Mouse (Mus musculus): ENCODE measurements around the gene Rab37. TPM values are rescaled to one million over a fixed set of nuclear protein-coding genes. Genes with fewer than 3 reads are reported as not detected.

Rab37 gene
- total and polyA plus RNA-seq, 2 experiments from 2014 or later, result 0.67 to 0.93 TPM

DNA sequence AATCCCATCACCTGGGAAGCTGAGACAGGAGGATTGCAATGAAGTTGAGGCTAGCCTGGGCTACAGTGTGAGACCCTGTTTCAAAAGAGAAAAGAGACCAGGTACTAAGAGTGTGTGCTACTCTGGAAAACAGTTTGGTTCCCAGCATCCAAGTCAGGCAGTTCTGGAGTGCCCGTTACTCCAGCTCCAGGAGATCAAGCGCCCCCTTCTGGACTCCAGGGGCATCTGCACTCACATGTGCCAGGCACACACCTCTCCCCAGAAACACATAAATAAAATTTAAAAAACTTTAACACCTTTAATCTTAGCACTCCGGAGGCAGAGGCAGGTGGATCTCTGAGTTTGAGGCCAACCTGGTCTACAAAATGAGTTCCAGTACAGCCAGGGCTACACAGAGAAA lies 9.9 kb upstream of the Rab37 start:
- ATAC-seq (ENCODE audit: low FRiP score) (no peak), DNase-seq (ENCODE audit: low spot score) (no peak)
- Histone ChIP-seq H3K4me2 (ENCODE audit: low read depth, low read length, poor library complexity, severe bottlenecking) (no peak overlapping the region), H3K9me3 (ENCODE audit: low read length) (no peaks in the 10 kb centered on the region), H3K9ac (replicated peaks; ENCODE audit: low read length, poor library complexity, severe bottlenecking) (no peak overlapping the region), H3K27ac (ENCODE audit: low read depth, low read length) (no peak overlapping the region), H3K4me1 (ENCODE audit: insufficient read depth, low read length) (0 out of 2 replicates have a peak, but pooled peaks cover 5% of the 10 kb centered on the region), H3K4me3 (ENCODE audit: low read depth, low read length) (no peak overlapping the region), H3K27me3 (ENCODE audit: insufficient read depth, low read length) (peaks cover 5% of the 10 kb centered on the region; the same call in 1 of the 2 replicates), H3K36me3 (ENCODE audit: insufficient read depth, low read length) (no peaks in the 10 kb centered on the region)
- WGBS, result 70% methylated on average over 3 of the region's 3 CpGs
- TF ChIP-seq CTCF (IDR thresholded peaks at IDR 0.05), result no peak

DNA sequence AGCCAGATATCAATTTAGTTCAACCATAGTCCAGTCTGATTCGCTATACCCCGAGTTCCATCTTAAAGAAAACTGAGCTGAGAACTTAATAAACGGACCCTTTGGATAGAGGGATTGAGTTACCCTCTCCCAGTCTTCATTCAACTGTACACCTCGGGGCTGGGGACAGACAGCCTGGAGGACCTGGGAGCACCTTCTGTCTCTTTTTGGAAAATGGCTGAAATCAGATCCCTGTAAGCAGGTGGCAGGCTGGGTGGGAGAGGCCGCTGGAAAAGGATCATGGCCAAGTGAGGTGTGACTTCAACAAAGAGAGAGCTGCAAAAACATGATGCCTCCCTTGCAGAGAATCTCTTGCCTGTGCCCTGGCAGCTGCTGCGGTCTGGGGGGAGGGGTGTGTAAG lies 9.0 kb upstream of the Rab37 start:
- H3K4me3 ChIP-seq (ENCODE audit: low read depth, low read length), result no peak overlapping the region
- DNase-seq (ENCODE audit: low spot score) (no peak), ATAC-seq (ENCODE audit: low FRiP score) (no peak)
- no peak overlapping the region for H3K4me2 ChIP-seq (ENCODE audit: low read depth, low read length, poor library complexity, severe bottlenecking)
- H3K36me3 ChIP-seq (ENCODE audit: insufficient read depth, low read length), result no peaks in the 10 kb centered on the region
- no peak overlapping the region for H3K27ac ChIP-seq (ENCODE audit: low read depth, low read length)
- 78% methylated on average over 6 of the region's 6 CpGs for WGBS
- no peak overlapping the region for H3K9ac ChIP-seq (replicated peaks; ENCODE audit: low read length, poor library complexity, severe bottlenecking)
- H3K9me3 ChIP-seq (ENCODE audit: low read length), result no peaks in the 10 kb centered on the region
- no peak for TF ChIP-seq CTCF (IDR thresholded peaks at IDR 0.05)
- H3K27me3 ChIP-seq (ENCODE audit: insufficient read depth, low read length), result peaks cover 5% of the 10 kb centered on the region; the same call in 1 of the 2 replicates
- 0 out of 2 replicates have a peak, but pooled peaks cover 5% of the 10 kb centered on the region for H3K4me1 ChIP-seq (ENCODE audit: insufficient read depth, low read length)

DNA sequence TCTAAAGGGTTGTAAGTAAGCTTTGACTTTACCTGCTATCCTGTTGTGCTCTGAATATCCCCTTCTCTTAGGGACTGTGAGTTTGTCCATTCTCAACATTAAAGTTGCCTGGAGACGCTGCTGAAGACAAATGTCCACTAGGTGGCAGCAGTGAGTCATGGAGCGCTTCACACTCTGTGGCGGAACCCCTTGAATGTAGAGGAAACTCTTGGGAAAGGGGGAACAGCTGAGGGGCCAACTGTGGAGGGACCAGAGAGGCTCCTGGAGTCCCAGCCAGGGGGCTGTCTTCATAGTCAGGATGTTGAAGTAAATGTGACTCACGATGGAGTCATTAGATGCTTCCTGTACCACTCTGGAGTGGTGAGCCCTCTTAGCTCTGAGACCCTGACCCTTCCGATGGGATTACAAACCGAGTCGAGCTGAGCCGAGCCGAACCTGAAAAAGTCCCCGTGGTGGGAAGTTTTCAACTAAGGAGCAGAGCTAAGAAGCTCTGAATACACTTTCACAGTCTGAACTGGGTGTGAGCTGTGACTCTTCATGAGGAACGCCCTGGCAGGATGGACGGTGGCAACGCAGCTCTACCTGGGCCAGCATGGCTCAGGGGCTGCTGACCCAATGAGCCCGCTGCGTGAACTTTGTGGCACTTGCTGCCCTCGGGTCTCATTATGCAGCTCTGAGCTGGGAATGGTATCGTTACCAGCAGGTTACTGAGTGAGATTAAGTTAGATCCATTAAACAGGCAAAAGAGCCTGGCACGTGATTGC lies 7.7 kb upstream of the Rab37 start:
- Histone ChIP-seq H3K9ac (replicated peaks; ENCODE audit: low read length, poor library complexity, severe bottlenecking) (no peak overlapping the region), H3K4me3 (ENCODE audit: low read depth, low read length) (no peak overlapping the region), H3K4me1 (ENCODE audit: insufficient read depth, low read length) (0 out of 2 replicates have a peak, but pooled peaks cover 5% of the 10 kb centered on the region), H3K27ac (ENCODE audit: low read depth, low read length) (no peak overlapping the region), H3K27me3 (ENCODE audit: insufficient read depth, low read length) (peaks cover 5% of the 10 kb centered on the region; the same call in 1 of the 2 replicates), H3K4me2 (ENCODE audit: low read depth, low read length, poor library complexity, severe bottlenecking) (no peak overlapping the region), H3K9me3 (ENCODE audit: low read length) (no peaks in the 10 kb centered on the region), H3K36me3 (ENCODE audit: insufficient read depth, low read length) (no peaks in the 10 kb centered on the region)
- peak; percentile 99 for TF ChIP-seq CTCF (IDR thresholded peaks at IDR 0.05)
- DNase-seq (ENCODE audit: low spot score) (peak; percentile 87), ATAC-seq (ENCODE audit: low FRiP score) (peak; percentile 68)
- WGBS, result 35% methylated on average over 18 of the region's 18 CpGs

DNA sequence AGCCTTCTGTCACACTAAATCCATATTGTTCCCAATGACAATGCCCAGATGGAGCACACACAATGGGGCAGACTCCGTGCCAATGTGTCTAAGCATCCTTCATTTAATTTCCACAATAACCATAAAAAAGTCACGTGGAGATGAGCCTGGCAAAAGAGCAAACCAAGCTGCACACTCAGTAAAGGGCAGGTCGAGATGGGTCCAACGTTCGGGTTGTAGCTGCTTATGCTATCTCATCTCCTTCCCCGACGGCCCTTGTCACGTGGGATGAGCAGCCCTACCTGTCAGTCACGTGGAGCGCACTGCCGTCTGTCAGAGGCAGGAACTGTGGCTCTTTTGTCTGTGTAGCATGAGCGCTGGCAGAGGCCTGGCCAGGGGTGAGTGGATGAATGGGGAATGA lies 6.6 kb upstream of the Rab37 start:
- DNase-seq (ENCODE audit: low spot score), result no peak
- WGBS, result 19% methylated on average over 12 of the region's 12 CpGs

DNA sequence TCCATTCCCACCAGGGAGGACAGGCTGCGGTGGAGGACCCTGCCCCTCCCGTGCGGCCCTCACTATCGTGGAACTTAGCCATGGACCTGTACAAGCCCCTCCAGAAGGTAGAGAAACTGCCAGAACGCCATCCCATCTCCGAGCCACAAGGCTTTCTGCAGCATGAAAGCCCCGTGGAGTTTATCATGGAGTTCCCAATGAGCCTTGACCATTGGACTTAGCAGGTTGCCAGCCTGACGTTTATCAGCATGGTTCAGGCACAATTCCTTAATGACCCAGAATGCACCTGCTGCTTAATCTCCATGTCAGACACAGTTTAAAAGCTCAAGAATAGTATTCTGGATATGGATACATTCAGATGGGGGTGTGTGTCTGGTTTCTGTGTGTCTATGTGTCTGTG lies 6.2 kb upstream of the Rab37 start:
- DNase-seq (ENCODE audit: low spot score) (no peak), ATAC-seq (ENCODE audit: low FRiP score) (no peak)
- 46% methylated on average over 8 of the region's 8 CpGs for WGBS
- H3K9ac ChIP-seq (replicated peaks; ENCODE audit: low read length, poor library complexity, severe bottlenecking), result no peak overlapping the region
- no peak overlapping the region for H3K4me2 ChIP-seq (ENCODE audit: low read depth, low read length, poor library complexity, severe bottlenecking)
- H3K27ac ChIP-seq (ENCODE audit: low read depth, low read length), result no peak overlapping the region
- no peaks in the 10 kb centered on the region for H3K9me3 ChIP-seq (ENCODE audit: low read length)
- TF ChIP-seq CTCF (IDR thresholded peaks at IDR 0.05), result no peak
- H3K4me3 ChIP-seq (ENCODE audit: low read depth, low read length), result no peak overlapping the region
- H3K4me1 ChIP-seq (ENCODE audit: insufficient read depth, low read length), result 0 out of 2 replicates have a peak, but pooled peaks cover 5% of the 10 kb centered on the region
- no peaks in the 10 kb centered on the region for H3K36me3 ChIP-seq (ENCODE audit: insufficient read depth, low read length)
- H3K27me3 ChIP-seq (ENCODE audit: insufficient read depth, low read length), result peaks cover 5% of the 10 kb centered on the region; the same call in 1 of the 2 replicates

More for the DNA sequence above, 6.6 kb upstream of the Rab37 start:
- TF ChIP-seq CTCF (IDR thresholded peaks at IDR 0.05), result no peak
- 0 out of 2 replicates have a peak, but pooled peaks cover 5% of the 10 kb centered on the region for H3K4me1 ChIP-seq (ENCODE audit: insufficient read depth, low read length)
- H3K4me2 ChIP-seq (ENCODE audit: low read depth, low read length, poor library complexity, severe bottlenecking), result no peak overlapping the region
- H3K9ac ChIP-seq (replicated peaks; ENCODE audit: low read length, poor library complexity, severe bottlenecking), result no peak overlapping the region
- H3K27ac ChIP-seq (ENCODE audit: low read depth, low read length), result no peak overlapping the region
- no peak for ATAC-seq (ENCODE audit: low FRiP score)
- H3K36me3 ChIP-seq (ENCODE audit: insufficient read depth, low read length), result no peaks in the 10 kb centered on the region
- peaks cover 5% of the 10 kb centered on the region; the same call in 1 of the 2 replicates for H3K27me3 ChIP-seq (ENCODE audit: insufficient read depth, low read length)
- no peaks in the 10 kb centered on the region for H3K9me3 ChIP-seq (ENCODE audit: low read length)
- no peak overlapping the region for H3K4me3 ChIP-seq (ENCODE audit: low read depth, low read length)

DNA sequence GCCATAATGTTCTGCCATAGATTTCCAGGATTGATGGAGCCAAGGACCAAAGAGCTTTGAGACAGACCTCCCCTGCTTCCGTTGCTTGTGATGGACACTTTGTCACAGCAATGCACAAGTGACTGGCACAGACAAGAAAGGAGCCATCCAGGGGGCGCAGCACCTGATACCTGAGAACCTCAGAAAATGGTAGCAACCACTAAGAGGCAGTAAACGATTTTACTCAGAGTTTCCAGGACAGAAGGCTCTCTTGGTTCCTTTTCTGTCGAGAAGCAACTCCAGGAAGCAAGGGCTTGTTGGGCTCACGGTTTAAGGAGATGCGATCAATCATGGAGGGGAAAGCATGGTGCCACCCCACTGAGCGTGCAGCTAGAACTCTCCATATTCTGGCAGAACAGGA lies 5.0 kb upstream of the Rab37 start:
- H3K27ac ChIP-seq (ENCODE audit: low read depth, low read length), result no peak overlapping the region
- H3K4me1 ChIP-seq (ENCODE audit: insufficient read depth, low read length), result 0 out of 2 replicates have a peak, but pooled peaks cover 6% of the 10 kb centered on the region
- no peak overlapping the region for H3K4me3 ChIP-seq (ENCODE audit: low read depth, low read length)
- H3K9ac ChIP-seq (replicated peaks; ENCODE audit: low read length, poor library complexity, severe bottlenecking), result no peak overlapping the region
- peaks cover 12% of the 10 kb centered on the region; the same call in 1 of the 2 replicates for H3K27me3 ChIP-seq (ENCODE audit: insufficient read depth, low read length)
- WGBS, result 76% methylated on average over 7 of the region's 7 CpGs
- H3K4me2 ChIP-seq (ENCODE audit: low read depth, low read length, poor library complexity, severe bottlenecking), result no peak overlapping the region
- ATAC-seq (ENCODE audit: low FRiP score) (no peak), DNase-seq (ENCODE audit: low spot score) (no peak)
- H3K36me3 ChIP-seq (ENCODE audit: insufficient read depth, low read length), result no peaks in the 10 kb centered on the region
- no peaks in the 10 kb centered on the region for H3K9me3 ChIP-seq (ENCODE audit: low read length)
- TF ChIP-seq CTCF (IDR thresholded peaks at IDR 0.05), result no peak
